Comparison of ENCODE assay signal across 11 mouse cellular contexts in genomic region chr17:50545274-50545673, GRCm38 (mm10). TPM values are rescaled to one million over a fixed set of nuclear protein-coding genes. Genes with fewer than 3 reads are reported as not detected.
DNase-seq lines count a peak whose midpoint lies in the region; ATAC-seq and TF ChIP-seq lines count a peak whose summit lies in the region.
"Had no signal": no experiment of that assay in that cellular context is flagged by ENCODE, and none has a peak within 500 bp of the region (broad histone marks: within the 10 kb centered on the region; RNA-seq: fewer than 3 reads in every experiment).

No protein-coding gene starts in this region.

- no peak overlapping the region for H3K4me3 ChIP-seq in neural tube, embryonic 15.5 days (replicated peaks)
- no peak overlapping the region for H3K4me3 ChIP-seq in left cerebral cortex, adult 2 months

- no peak overlapping the region for H3K27ac ChIP-seq in neural tube, embryonic 15.5 days (replicated peaks)
- H3K27ac ChIP-seq in left cerebral cortex, adult 2 months: no peak overlapping the region

- no peak for TF ChIP-seq CTCF in left cerebral cortex, adult 2 months (IDR thresholded peaks at IDR 0.05)

- H3K9me3 ChIP-seq in neural tube, embryonic 15.5 days (replicated peaks): no peaks in the 10 kb centered on the region

- no peak overlapping the region for H3K4me2 ChIP-seq in neural tube, embryonic 15.5 days
- H3K4me2 ChIP-seq: lung, embryonic 14.5 days had no signal

- no peaks in the 10 kb centered on the region for H3K4me1 ChIP-seq in neural tube, embryonic 15.5 days

- no peak overlapping the region for H3K9ac ChIP-seq in neural tube, embryonic 15.5 days (replicated peaks)
- H3K9ac ChIP-seq: forebrain, postnatal 0 days; lung, embryonic 14.5 days had no signal

- intact Hi-C loops in left cerebral cortex, adult 2 months (cut with DNase I): no loop called here

- H3K27me3 ChIP-seq in neural tube, embryonic 15.5 days (replicated peaks): no peaks in the 10 kb centered on the region

- H3K36me3 ChIP-seq in neural tube, embryonic 15.5 days: no peaks in the 10 kb centered on the region

- no peak for DNase-seq in neural tube, embryonic 10.5 days (ENCODE audit: extremely low spot score, low spot score)
- DNase-seq in cerebellum, postnatal 10 days: peak; percentile 25 to 33
- peak; percentile 20 for DNase-seq in kidney, postnatal 14 days
- DNase-seq in layer of hippocampus, postnatal 10 days (ENCODE audit: low spot score in 2 of 2): no peak
- no peak for DNase-seq in left cerebral cortex, adult 2 months (ENCODE audit: extremely low spot score in 1 of 2, low spot score in 2 of 2)
- DNase-seq in adrenal gland, postnatal 36 days: no peak
- DNase-seq: adrenal gland, adult 8-10 months; forebrain, postnatal 0 days; lung, embryonic 14.5 days; thymus, adult 2 months had no signal

- 0 out of 2 replicates have a peak, but pooled peaks have one; percentile 14 for ATAC-seq in neural tube, embryonic 15.5 days (ENCODE audit: low FRiP score)
- ATAC-seq: forebrain, postnatal 0 days had no signal

- WGBS in neural tube, embryonic 15.5 days: 74% methylated on average over 6 of the region's 6 CpGs

RNA-seq across cellular contexts. Expression of gene Plcl2, which starts 36.1 kb away (rescaled TPM):
- 8.6 and 9.3 TPM in 2 replicates for polyA plus RNA-seq in neural tube, embryonic 15.5 days (2015; fragmentation: Nextera tagmentation; extraction: Ambion mirVana)
- 10 to 100 TPM; 51.9 to 56.6 TPM for total RNA-seq in layer of hippocampus, postnatal 10 days (2021)
- total RNA-seq in left cerebral cortex, adult 2 months (2021): 10 to 100 TPM; 90.8 to 94.5 TPM
- total RNA-seq in adrenal gland, postnatal 36 days (2021): 10 to 100 TPM; 58.9 to 75.0 TPM

Comparison
In these comparisons a context has a peak if more than half of its experiments do, and no peak if none do; other contexts are left out.
1. DNase-seq: peak in cerebellum, postnatal 10 days (2 of 2) and kidney, postnatal 14 days (single experiment); none in neural tube, embryonic 10.5 days (single experiment), layer of hippocampus, postnatal 10 days (0 of 2), left cerebral cortex, adult 2 months (0 of 2) and adrenal gland, postnatal 36 days (0 of 2).